Mouse (Mus musculus) kidney, adult 2 months (tissue): ENCODE data around the gene Mmp19. TPM values are rescaled to one million over a fixed set of nuclear protein-coding genes. Genes with fewer than 3 reads are reported as not detected.
A peak's percentile ranks its signal among the peaks of the same experiment; 100 is the strongest.

Source experiments
- DNase-seq: peaks from one replicate; pipeline ENCODE4 v3.0.0; 2021
- H3K27ac ChIP-seq: fragments of 200-500 bp; 2 replicates; pipeline ENCODE4 v1.5.1; 2012; ENCODE audit warnings: low read depth, low read length, control low read depth, inconsistent platforms; ENCODE audit not compliant: insufficient read depth
- H3K27me3 ChIP-seq: fragments of 200-500 bp; replicated peaks from 2 replicates; pipeline ENCODE4 v1.6.1; 2012; ENCODE audit warnings: mild to moderate bottlenecking, moderate library complexity, low read length, inconsistent platforms; ENCODE audit not compliant: control insufficient read depth, insufficient read depth
- H3K36me3 ChIP-seq: fragments of 200-500 bp; 2 replicates; pipeline ENCODE4 v1.6.1; 2012; ENCODE audit warnings: mild to moderate bottlenecking, moderate library complexity, low read length, inconsistent platforms; ENCODE audit not compliant: control insufficient read depth, insufficient read depth
- H3K4me1 ChIP-seq: fragments of 200-500 bp; 2 replicates; pipeline ENCODE4 v1.6.1; 2011; ENCODE audit warnings: low read length; ENCODE audit not compliant: control insufficient read depth, insufficient read depth
- H3K4me3 ChIP-seq: fragments of 200-500 bp; 2 replicates; pipeline ENCODE4 v1.5.1; 2011; ENCODE audit warnings: mild to moderate bottlenecking, low read depth, low read length, control low read depth; ENCODE audit not compliant: insufficient read depth
- CTCF ChIP-seq: fragments of 200-500 bp; conservative IDR thresholded peaks from 2 replicates; pipeline ENCODE4 v1.5.1; 2011; ENCODE audit warnings: low read depth, mild to moderate bottlenecking, control low read depth, low read length, moderate library complexity, mixed read lengths; ENCODE audit not compliant: insufficient read depth, insufficient read length
- POLR2A ChIP-seq: fragments of 200-500 bp; IDR thresholded peaks from one replicate; pipeline ENCODE4 v1.6.1; 2011; ENCODE audit warnings: low read depth, low read length, control low read depth
- WGBS: fragments of 180-500 bp; shearing (Covaris S2); methylation state at CpG from one replicate; pipeline ENCODE4 v1.1.7; 2018; 5-methylcytosine and 5-hydroxymethylcytosine counted together
- polyA plus RNA-seq: library from polyadenylated mRNA; depleted of rRNA; stranded (reverse); fragments of >200 nt; gene quantifications from 2 replicates; pipeline ENCODE4 v1.2.3, GENCODE M21; 2012

Gene Mmp19
- polyA plus RNA-seq, 1 experiment, result 1.7 TPM

DNA sequence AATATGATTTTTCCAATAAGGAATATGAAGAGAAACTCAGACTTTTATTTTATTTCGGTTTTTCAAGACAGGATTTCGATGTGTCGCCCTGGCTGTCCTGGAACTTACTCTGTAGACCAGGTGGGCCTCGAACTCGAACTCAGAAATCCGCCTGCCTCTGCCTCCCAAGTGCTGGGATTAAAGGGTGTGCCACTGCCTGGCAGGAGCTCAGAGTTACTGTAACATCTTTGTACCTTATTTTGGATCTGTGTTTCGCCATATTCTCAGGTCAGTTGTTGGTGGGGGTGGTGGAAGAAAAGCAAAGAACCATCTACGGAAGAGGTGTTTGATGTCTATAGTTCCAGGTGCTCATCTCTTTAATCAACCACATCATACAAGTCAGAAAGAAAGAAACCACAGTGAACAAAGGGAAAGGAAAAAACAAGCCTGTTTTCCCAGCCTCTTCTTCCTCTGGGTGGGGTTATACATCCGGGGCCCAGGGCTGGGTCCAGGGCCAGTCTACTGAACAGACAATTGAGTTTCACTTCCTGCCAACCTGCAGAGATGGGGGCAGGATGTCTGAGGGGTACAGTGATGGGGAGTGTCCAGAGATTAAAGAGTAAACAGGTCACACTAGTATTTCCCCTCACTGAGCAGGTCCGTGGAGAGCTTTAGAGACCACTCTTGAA lies 44.6 kb upstream of the Mmp19 start:
- DNase-seq, result peak; percentile 17
- Histone ChIP-seq H3K36me3 (no peaks in the 10 kb centered on the region), H3K4me1 (peaks cover 11% of the 10 kb centered on the region; the same call in 1 of the 2 replicates), H3K27ac (no peak overlapping the region), H3K4me3 (no peak overlapping the region), H3K27me3 (no peaks in the 10 kb centered on the region)
- 88% methylated on average over 10 of the region's 10 CpGs for WGBS
- no peak for TF ChIP-seq POLR2A
- TF ChIP-seq CTCF, result no peak

DNA sequence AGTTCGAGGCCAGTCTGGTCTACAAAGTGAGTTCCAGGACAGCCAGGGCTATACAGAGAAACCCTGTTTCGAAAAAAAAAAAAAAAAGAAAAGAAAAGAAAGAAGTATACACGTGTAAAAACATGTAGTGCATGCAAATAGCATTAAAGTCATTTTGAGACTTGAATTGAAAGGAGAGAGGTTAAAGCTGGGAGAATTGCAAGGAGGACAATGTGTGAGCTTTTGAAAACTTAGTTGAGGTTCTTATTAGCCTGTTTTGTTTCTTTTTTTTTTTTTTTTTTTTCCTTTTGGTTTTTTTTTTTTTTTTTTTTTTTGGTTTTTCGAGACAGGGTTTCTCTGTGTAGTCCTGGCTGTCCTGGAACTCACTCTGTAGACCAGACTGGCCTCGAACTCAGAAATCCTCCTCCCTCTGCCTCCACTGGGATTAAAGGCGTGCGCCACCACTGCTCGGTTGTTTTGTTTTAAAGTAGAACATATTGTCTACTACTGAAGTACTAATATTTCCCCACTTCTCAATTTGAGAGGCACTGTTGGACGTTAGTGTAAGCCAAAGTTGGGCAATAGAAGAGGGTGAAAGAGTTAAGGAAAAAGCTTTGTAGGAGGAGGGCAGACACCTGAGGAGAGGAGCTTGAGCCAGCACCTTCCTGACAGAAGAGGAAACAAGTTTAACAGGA lies 43.6 kb upstream of the Mmp19 start:
- DNase-seq, result no peak
- Histone ChIP-seq H3K4me1 (peaks cover 11% of the 10 kb centered on the region; the same call in 1 of the 2 replicates), H3K4me3 (peak overlapping the region; percentile 79), H3K27me3 (no peaks in the 10 kb centered on the region), H3K27ac (peak overlapping the region; percentile 92), H3K36me3 (no peaks in the 10 kb centered on the region)
- 48% methylated on average over 9 of the region's 9 CpGs for WGBS
- TF ChIP-seq POLR2A, result no peak
- TF ChIP-seq CTCF, result no peak

DNA sequence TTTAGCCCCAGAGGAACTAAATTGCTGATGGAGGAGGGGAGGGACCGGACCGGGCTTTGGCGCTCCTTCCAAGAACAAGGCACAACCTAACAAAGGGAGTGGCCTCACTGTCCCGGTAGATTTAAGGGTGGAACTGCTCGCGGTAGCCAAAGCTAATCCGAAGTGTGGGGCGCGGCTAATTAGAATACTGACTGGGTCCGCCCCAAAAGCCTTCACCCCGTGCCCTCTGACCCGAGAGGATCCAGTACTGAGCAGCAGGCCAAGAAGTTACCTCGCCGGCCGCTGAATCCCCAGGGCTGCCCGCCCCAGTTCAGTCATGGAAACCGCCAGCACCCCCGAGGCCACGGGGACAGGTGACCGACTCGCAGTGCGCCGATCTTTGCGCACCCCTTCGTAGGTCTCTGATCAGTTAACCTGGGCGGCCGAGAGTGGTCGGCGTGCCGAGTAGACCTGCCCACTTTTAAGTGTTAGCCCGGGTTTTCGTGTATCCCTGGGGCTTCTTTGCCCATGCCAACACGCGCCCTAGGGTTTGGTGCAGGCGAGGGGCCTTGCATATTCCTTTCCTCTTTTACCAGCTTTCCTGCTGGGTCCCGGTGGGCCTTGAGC lies 43.0 kb upstream of the Mmp19 start, which contains the start of gene Pym1:
TSS of gene Pym1 (plus strand) at position 244 of the 606 bp plus-strand sequence.
- Histone ChIP-seq H3K36me3 (no peaks in the 10 kb centered on the region), H3K27me3 (no peaks in the 10 kb centered on the region), H3K27ac (peak within 1 kb of the TSS; percentile 92), H3K4me3 (peak within 1 kb of the TSS; percentile 79), H3K4me1 (peaks cover 11% of the 10 kb centered on the region; the same call in 1 of the 2 replicates)
- peak; percentile 95 for DNase-seq
- WGBS, result under 1% methylated on average over 36 of the region's 36 CpGs
- TF ChIP-seq POLR2A, result peak; percentile 14
- TF ChIP-seq CTCF, result no peak

- TF ChIP-seq POLR2A (no peak), CTCF (0 out of 2 replicates have a peak, but pooled peaks have one; percentile 4)
- H3K36me3 ChIP-seq, result no peaks in the 10 kb centered on the region
- under 1% methylated on average over 37 of the region's 37 CpGs for WGBS
- no peaks in the 10 kb centered on the region for H3K27me3 ChIP-seq
- H3K27ac ChIP-seq, result peak overlapping the region; percentile 92
- peak overlapping the region; percentile 79 for H3K4me3 ChIP-seq
- H3K4me1 ChIP-seq, result peaks cover 11% of the 10 kb centered on the region; the same call in 1 of the 2 replicates
- DNase-seq, result peak; percentile 86
These were observed 42.4 kb upstream of the Mmp19 start for GRCm38 (mm10) chr10:128748252-128748864.

DNA sequence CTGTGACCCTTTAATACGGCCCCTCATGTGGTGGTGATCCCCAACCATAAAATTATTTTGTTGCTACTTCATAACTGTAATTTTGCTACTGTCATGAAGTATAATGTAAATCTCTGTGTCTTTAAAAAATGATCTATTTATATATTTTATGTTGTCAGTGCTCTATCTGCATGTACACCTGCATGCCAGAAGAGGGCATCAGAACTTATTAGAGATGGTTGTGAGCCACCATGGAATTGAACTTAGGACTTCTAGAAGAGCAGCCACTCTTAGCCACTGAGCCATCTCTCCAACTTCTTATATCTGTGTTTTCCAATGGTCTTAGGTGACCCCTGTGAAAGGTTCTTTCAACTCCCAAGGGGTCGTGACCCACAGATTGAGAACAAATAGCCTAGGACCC lies 17.8 kb upstream of the Mmp19 start:
- H3K27me3 ChIP-seq, result no peaks in the 10 kb centered on the region
- 86% methylated on average over 2 of the region's 2 CpGs for WGBS
- peak; percentile 21 for DNase-seq
- H3K27ac ChIP-seq, result no peak overlapping the region
- no peak overlapping the region for H3K4me3 ChIP-seq
- H3K4me1 ChIP-seq, result no peaks in the 10 kb centered on the region
- TF ChIP-seq POLR2A, result no peak
- TF ChIP-seq CTCF, result peak; percentile 7; the same call in 1 of the 2 replicates
- H3K36me3 ChIP-seq, result no peaks in the 10 kb centered on the region

DNA sequence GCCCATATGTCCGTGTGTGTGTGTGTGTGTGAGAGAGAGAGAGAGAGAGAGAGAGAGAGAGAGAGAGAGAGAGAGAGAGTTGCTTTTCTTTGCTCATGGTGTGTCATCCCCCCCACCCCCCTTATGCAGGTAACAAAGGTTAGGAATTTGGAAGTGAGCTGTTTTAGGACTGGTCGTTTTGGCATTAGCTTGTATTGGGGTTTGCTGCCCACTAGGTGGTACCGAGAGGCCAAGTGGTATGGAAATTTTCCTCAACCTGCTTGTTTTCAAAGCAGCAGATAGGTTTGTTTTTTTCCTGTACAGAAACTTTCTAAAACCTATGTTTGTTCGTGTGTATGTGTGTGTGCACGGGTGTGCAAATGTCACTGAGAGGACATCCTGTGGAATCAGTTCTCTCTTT lies 17.0 kb upstream of the Mmp19 start:
- H3K27me3 ChIP-seq, result no peaks in the 10 kb centered on the region
- no peak for DNase-seq
- no peaks in the 10 kb centered on the region for H3K36me3 ChIP-seq
- H3K4me3 ChIP-seq, result no peak overlapping the region
- no peak overlapping the region for H3K27ac ChIP-seq
- TF ChIP-seq POLR2A, result no peak
- peak; percentile 39 for TF ChIP-seq CTCF
- H3K4me1 ChIP-seq, result peaks cover 3% of the 10 kb centered on the region; the same call in 1 of the 2 replicates
- 19% methylated on average over 5 of the region's 5 CpGs for WGBS

GRCm38 (mm10) chr10:128778441-128778840 lies 12.3 kb upstream of the Mmp19 start:
- 90% methylated on average over 2 of the region's 2 CpGs for WGBS
- DNase-seq, result no peak
- Histone ChIP-seq H3K4me1 (peaks cover 3% of the 10 kb centered on the region; the same call in 1 of the 2 replicates), H3K27me3 (no peaks in the 10 kb centered on the region), H3K4me3 (no peak overlapping the region), H3K27ac (peak overlapping the region; percentile 83), H3K36me3 (no peaks in the 10 kb centered on the region)
- TF ChIP-seq POLR2A (no peak), CTCF (no peak)
